Mouse (Mus musculus) urinary bladder, postnatal 36 days (tissue): ENCODE measurements around the gene Scp2d1.
"Not testable (repeated sequence)": the region's sequence is repeated elsewhere in the genome, so short reads cannot be mapped to it uniquely, and the experiment has no call there.

ENCODE experiments used
- DNase-seq, 2 experiments: peaks; one replicate each; pipeline ENCODE4 v3.0.0; 2022; ENCODE audit warnings: low spot score in 2 of 2, mixed read lengths in 1 of 2

Scp2d1 gene

GRCm38 (mm10) chr2:144823356-144823755, at the start of gene Scp2d1:
Scp2d1 (plus strand) TSS chr2:144823656.
- not testable (repeated sequence) for DNase-seq

DNA sequence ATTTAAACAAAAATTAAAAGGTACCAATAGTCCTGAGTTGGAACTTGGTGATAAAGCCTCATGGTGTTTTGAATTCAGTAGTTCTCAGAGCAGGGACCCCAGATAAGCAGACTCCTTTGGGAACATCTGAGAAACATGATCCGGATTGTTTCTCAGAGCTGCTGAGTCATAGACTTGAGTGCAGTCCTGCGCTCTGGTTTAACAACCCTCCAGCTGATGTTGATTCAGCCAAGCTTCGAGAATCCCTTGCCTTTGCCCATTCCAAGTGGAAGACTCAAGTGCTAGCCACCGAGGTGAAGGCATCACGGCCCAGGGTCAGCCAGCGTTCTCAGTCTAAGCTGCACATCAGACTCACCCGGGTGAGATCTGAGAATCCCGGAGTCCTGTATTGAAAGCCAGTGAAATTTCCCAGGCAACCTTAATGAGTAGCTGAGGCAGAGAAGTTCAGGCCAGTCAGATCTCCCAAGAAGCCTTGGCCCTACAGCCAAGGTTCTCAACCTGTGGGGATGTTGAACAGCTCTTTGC, 48.8 kb upstream of the Scp2d1 start:
- DNase-seq = peak; percentile 8 to 10

GRCm38 (mm10) chr2:144775626-144776025, 47.8 kb upstream of the Scp2d1 start:
- DNase-seq = no peak

DNA sequence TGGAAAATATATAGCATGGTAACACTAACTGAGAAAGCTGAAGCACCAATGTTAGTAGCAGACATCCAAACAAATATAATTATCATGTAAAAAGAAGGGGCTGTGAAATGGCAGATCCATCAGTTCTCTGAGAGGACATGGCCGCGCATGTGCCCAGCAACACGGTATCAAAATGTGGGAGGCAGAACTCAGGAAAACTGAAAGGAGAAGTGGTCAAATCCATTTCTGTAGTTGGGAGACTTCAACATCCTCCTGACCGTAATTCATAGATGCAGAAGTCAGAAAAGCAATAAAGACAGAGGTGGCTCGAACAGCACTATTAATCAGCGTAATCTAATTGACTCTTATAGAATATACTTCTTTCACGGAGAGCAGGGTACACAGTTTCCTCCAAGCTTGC, 44.2 kb upstream of the Scp2d1 start:
- no peak for DNase-seq

DNA sequence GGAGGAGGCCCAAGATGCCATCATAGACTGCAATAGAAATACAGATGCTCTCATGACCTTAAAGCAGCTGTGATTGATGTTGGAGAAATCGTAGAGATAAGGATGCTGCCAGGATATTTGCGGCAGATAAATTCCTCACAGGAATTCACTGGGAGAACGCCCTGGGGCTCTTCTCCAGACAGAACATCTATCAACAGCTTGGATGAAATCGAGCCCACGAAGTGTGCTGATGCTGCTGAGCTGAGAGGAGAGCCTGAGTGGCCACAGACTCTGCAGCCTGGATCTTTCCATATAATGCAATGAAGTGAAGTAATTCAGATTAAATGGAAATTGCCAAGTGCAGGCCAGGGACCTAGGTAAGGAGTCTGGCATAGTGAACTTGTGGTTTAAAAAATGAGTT, 42.7 kb upstream of the Scp2d1 start:
- peak in 1 of 2 experiments; percentile 15 for DNase-seq

DNA sequence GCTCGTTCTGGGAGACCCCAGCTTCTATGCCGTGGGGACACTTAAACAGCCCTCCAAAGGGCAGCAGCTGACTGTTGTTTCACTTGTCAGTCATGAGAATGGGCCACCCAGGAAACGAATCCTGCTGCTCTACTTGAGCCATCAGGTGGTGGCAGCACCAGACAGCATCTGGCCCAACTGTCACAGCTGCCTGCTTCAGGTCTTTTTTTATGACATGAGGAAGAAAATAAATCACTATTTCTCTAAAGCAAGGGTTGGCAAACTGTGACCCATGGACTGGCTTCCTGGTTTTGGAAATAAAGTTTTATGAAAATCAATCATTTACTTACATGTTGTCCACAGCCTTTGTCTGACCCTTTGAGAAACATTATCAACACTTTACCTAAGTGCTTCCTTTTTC, 41.6 kb upstream of the Scp2d1 start:
- no peak for DNase-seq

DNA sequence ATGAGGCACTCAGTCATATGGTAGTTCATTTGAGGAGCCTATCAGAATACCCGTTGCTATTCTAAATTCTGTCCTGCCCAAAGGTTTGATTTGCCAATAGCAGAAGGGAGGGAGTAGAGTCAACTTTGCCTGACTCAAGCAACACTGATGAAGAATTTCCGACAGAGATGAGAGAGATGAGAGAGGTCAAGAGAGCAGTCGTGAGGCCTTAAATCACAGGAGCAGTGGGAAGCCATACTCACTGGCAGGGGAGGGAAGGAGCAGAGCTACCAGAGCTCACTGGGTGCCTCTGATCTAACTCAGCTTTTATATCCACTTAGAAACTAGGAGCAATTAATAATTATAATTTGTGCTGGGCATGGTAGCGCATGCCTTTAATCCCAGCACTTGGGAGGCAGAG, 41.0 kb upstream of the Scp2d1 start:
- no peak for DNase-seq

DNA sequence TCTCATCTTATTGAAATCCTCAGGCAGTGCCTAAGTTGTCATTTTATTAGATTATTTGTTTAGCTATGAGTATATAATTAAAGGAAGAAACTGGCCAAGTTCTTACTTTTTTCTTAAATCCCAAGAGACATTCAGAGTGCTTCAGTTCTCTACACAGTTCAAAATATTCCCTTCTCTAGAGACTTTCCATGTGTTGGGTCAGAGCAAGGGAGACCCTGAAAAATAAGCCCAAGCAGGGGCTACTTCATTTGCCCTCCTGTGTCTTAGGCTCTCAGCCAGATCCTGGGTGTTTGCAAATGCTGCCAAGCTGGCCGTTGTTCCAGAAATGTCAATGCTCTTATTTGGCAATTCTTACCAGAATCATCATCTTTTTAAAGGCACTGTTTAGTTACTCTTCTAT, 40.3 kb upstream of the Scp2d1 start:
- DNase-seq = no peak

DNA sequence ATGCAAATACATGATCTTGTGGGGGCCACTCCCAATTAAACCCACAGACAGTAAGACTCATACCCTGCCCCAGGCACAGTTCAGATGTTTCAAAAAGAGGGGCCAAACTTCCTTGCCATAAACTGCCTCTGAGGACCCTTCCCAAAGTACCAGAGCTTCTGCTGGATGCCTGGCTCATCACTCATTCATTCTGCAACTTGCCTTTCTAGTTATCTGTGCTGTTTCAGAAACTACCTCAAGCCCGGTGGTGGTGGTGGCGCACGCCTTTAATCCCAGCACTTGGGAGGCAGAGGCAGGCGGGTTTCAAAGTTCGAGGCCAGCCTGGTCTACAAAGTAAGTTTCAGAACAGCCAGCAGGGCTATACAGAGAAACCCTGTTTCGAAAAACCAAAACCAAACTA, 39.6 kb upstream of the Scp2d1 start:
- no peak for DNase-seq

- no peak for DNase-seq
Measured at GRCm38 (mm10) chr2:144791671-144792294, 31.7 kb upstream of the Scp2d1 start.

DNA sequence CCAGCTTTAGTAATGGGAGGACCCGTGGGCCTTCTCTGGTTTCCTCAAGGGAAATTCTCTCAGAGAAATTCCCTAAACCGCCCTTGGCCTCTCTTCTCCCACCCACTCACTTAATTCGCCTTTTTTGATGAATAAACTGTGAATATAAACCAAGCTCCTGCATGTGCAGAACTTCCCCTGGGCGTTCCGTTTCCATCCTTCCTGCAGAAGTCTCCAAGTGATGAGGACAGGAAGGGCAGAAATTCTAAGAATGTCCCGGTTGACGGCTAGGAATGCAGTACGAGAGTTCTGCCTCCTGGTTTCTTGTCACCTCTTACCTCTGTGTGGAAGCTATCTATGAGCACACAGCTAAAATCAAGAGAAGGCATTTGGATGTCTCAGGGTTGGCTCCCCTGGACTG, 25.9 kb upstream of the Scp2d1 start:
- no peak for DNase-seq

- no peak for DNase-seq
Measured at GRCm38 (mm10) chr2:144807766-144808754, 15.4 kb upstream of the Scp2d1 start.

GRCm38 (mm10) chr2:144828457-144828985, 5.1 kb downstream of the Scp2d1 start:
- no peak for DNase-seq

GRCm38 (mm10) chr2:144836667-144837311, 13.3 kb downstream of the Scp2d1 start:
- no peak for DNase-seq

DNA sequence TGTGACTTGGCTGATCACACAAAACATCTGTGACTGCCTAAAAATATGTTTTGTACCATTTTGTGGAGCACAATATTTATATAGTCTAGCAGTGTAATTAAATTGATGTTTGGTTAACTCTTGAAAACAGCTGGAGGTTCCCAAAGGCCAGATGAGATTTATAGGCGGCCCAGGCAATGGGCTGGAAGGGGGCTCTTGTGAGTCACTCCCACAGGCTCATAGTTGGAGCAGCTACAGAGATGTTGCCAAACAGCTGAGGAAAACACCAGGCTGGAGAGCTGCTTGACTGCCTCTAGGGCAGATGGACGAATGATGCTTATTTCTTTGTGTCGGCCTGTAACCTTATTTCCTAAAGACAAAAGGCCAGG, 13.8 kb downstream of the Scp2d1 start:
- DNase-seq = no peak

GRCm38 (mm10) chr2:144868827-144869226, 45.4 kb downstream of the Scp2d1 start:
- DNase-seq = peak in 1 of 2 experiments; percentile 14
